Mouse (Mus musculus) adipose tissue, adult 10 weeks (tissue): ENCODE data around the gene 4930522H14Rik. TPM values are rescaled to one million over a fixed set of nuclear protein-coding genes. Genes with fewer than 3 reads are reported as not detected.

Experiments
- polyA plus RNA-seq: library from polyadenylated mRNA; stranded (reverse); fragments of 350-450 nt; fragmentation: Illumina TruSeq; extraction: RNeasy Lipid Tissue Mini Kit (QIAGEN cat#74804); gene quantifications from one replicate; pipeline ENCODE4 v1.2.3, GENCODE M21; 2014; ENCODE audit warnings: low read depth, low replicate concordance

The 4930522H14Rik gene
- 1.1 TPM for polyA plus RNA-seq

DNA sequence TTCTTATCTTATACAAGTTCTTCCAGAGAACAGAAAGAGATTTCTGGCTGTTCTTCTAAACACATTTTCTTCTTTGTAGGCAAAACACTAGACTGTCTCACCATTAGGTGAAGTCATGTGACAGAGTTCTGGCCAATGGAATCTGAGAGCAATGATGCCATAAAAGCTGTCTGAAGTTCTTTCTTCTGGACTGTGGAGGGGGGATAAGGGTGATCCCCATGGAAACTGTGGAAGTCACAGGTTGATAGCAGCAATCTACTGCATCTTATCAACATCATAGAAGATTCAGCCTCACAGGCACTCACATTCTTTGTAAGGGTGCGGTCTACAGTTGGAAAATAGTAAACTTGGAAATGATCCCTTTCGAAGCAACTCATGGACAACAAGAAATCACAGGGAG lies at the start of gene 4930522H14Rik:
Gene 4930522H14Rik, minus strand, starts transcription at position 187 of the 400 bp plus-strand sequence.

GRCm38 (mm10) chr4:109484621-109485020 lies 46.5 kb downstream of the 4930522H14Rik start, which contains the start of gene Rnf11:
Rnf11 (minus strand) TSS chr4:109484728.

Other genes starting within 250 kb of the 4930522H14Rik start
- gene Ttc39a, start 124.7 kb downstream of the 4930522H14Rik start, polyA plus RNA-seq = 17.5 TPM
- 142 TPM for gene Rnf11, start 46.6 kb downstream of the 4930522H14Rik start, polyA plus RNA-seq
- 102 TPM for gene Cdkn2c, start 135.9 kb upstream of the 4930522H14Rik start, polyA plus RNA-seq
- gene Faf1, start 145.3 kb upstream of the 4930522H14Rik start, polyA plus RNA-seq = 22.3 TPM